Mouse (Mus musculus) regulatory T cell (primary cell): Measurements from ENCODE around the gene Rps3a1.

Experiments
- in situ Hi-C: fragments of 300-600 bp; cut with MboI, MseI; formaldehyde crosslinking; loops from one replicate; pipeline ENCODE4 v1.15.1; 2025; ENCODE audit warnings: high pct_unique_total_duplicates

Gene Rps3a1

GRCm38 (mm10) chr3:86142263-86142933 lies at the start of gene Rps3a1:
Gene Rps3a1 (minus strand): TSS chr3:86142702.
- in situ Hi-C loops = no loop called here

- in situ Hi-C loops = no loop called here
Measured at GRCm38 (mm10) chr3:86187736-86188389, 45.4 kb upstream of the Rps3a1 start.

GRCm38 (mm10) chr3:86184546-86184945 lies 42.0 kb upstream of the Rps3a1 start:
- in situ Hi-C loops = no loop called here

GRCm38 (mm10) chr3:86181107-86181506 lies 38.6 kb upstream of the Rps3a1 start:
- in situ Hi-C loops = no loop called here

GRCm38 (mm10) chr3:86179714-86180113 lies 37.2 kb upstream of the Rps3a1 start:
- in situ Hi-C loops = no loop called here

- in situ Hi-C loops = no loop called here
Measured at GRCm38 (mm10) chr3:86168841-86169425, 26.4 kb upstream of the Rps3a1 start.

- in situ Hi-C loops = no loop called here
Measured at GRCm38 (mm10) chr3:86149521-86149920, 7.0 kb upstream of the Rps3a1 start.

GRCm38 (mm10) chr3:86149063-86149462 lies 6.6 kb upstream of the Rps3a1 start:
- in situ Hi-C loops = no loop called here

GRCm38 (mm10) chr3:86143343-86143742 lies 841 bp upstream of the Rps3a1 start:
- in situ Hi-C loops = no loop called here

- in situ Hi-C loops = no loop called here
Measured at GRCm38 (mm10) chr3:86142934-86143317, 424 bp upstream of the Rps3a1 start.

GRCm38 (mm10) chr3:86141886-86142262 lies 628 bp downstream of the Rps3a1 start:
- in situ Hi-C loops = no loop called here

- in situ Hi-C loops = no loop called here
Measured at GRCm38 (mm10) chr3:86141366-86141765, 1.1 kb downstream of the Rps3a1 start.

GRCm38 (mm10) chr3:86139660-86140059 lies 2.8 kb downstream of the Rps3a1 start:
- in situ Hi-C loops = no loop called here

GRCm38 (mm10) chr3:86136936-86137574 lies 5.4 kb downstream of the Rps3a1 start:
- in situ Hi-C loops = no loop called here

GRCm38 (mm10) chr3:86135886-86136563 lies 6.5 kb downstream of the Rps3a1 start:
- in situ Hi-C loops = no loop called here

GRCm38 (mm10) chr3:86134939-86135638 lies 7.4 kb downstream of the Rps3a1 start:
- in situ Hi-C loops = no loop called here

- in situ Hi-C loops = no loop called here
Measured at GRCm38 (mm10) chr3:86129757-86130156, 12.7 kb downstream of the Rps3a1 start.

- in situ Hi-C loops = no loop called here
Measured at GRCm38 (mm10) chr3:86123251-86123746, 19.2 kb downstream of the Rps3a1 start.

- in situ Hi-C loops = no loop called here
Measured at GRCm38 (mm10) chr3:86122156-86122555, 20.3 kb downstream of the Rps3a1 start.

GRCm38 (mm10) chr3:86119237-86119932 lies 23.1 kb downstream of the Rps3a1 start:
- in situ Hi-C loops = loop anchor here (10.0 kb wide), 1 partner anchor 425 kb away; no protein-coding TSS in a partner anchor
